Mouse (Mus musculus) cerebellum, adult 11 months (tissue): ENCODE measurements around the gene Neurl2.
"Not testable (repeated sequence)": the region's sequence is repeated elsewhere in the genome, so short reads cannot be mapped to it uniquely, and the experiment has no call there.

Experiments used
- DNase-seq: peaks from one replicate; pipeline ENCODE4 v3.0.0; 2022

Neurl2 gene

GRCm38 (mm10) chr2:164833314-164833959, at the start of gene Neurl2:
Gene Neurl2, minus strand, starts transcription at chr2:164833456.
- peak; percentile 86 for DNase-seq

DNA sequence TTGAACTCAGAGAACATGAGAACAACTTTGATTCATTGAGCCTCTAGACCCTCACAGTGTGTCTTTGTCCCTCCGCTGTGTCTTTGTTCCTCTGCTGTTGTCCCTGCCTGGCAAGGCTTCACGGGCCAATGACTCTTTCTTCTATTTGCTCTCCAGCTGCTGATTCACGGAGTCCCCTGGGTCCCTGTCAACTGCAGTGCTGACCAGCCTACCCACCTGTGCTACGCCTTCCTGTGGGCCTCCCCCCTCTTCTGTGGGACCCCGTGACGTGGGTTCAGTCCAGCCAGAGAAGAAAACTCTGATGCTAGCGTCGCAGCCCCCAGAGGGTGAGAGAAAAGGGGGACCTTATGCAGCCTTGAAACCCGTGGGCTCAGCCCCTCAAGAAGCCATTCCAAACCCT, 49.4 kb upstream of the Neurl2 start:
- DNase-seq = peak; percentile 13

DNA sequence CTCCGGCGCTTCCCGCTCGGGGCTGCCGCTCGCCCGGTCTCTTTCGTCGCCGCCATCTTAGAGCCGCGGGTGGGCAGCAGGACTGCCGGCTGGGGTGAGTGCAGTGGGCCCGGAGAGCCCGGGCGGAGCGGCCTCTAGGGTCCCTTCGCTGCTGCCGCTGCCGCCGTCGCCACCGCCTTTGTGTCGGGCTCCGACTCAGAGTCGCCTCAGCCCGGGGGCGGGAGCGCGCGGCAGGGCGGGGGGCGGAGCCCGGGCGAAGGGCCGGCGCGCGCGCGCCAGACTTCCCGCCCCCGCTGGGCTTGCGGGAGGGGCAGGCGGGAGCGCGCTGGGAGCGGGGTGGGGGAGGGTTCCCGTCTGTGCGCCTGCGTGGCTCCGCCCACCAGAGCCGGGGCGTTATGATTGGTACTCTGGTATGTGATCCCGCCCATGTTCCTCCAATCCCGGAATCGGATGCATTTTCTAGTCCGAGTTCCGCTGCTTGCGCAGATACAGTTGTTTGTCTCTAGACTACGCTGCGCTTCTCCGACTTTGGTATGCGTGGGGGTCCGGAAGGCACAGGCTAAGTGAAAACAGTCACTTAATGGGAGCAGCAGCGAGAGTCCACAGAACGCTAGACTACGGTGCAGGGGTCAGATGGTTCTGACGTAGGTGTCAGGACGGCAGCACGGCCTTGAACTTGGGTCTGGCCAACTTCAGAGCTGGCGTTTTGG, 46.5 kb upstream of the Neurl2 start:
- DNase-seq = peak; percentile 93

GRCm38 (mm10) chr2:164879228-164879567, 45.9 kb upstream of the Neurl2 start, which contains the start of gene Pcif1:
Gene Pcif1, plus strand, starts transcription at chr2:164879304.
- peak; percentile 94 for DNase-seq

- DNase-seq = peak; percentile 68
Observed at GRCm38 (mm10) chr2:164878509-164879227, 45.4 kb upstream of the Neurl2 start.

DNA sequence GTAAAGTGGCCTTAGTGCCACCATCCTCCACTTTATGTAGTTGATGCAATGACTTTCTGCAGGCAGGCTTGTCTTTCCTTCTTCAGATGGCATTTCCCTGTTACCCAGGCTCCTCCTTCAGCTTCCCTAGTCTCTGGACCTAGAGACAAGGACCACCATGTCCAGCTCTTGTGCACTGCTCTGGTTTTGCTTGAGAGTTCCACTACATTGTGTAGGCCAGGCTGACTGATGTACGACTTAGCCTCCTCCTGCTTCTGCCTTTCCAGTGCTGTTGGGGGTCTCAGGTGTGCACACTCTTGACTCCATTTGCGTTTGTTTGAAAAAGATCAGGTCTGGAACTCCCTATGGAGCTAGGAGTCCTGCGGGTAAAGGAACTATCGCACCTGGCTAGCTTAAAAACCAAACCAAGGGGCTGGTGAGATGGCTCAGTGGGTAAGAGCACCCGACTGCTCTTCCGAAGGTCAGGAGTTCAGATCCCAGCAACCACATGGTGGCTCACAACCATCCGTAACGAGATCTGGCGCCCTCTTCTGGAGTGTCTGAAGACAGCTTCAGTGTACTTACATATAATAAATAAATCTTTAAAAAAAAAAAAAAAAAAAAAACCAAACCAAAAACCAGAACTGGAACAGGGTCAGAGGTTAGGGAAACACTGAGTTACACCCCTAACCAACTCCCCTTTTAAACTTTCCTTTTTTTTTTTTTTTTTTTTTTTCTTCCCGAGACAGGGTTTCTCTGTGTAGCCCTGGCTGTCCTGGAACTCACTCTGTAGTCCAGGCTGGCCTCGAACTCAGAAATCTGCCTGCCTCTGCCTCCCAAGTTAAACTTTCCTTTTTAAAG, 44.3 kb upstream of the Neurl2 start:
- not testable (repeated sequence) for DNase-seq

DNA sequence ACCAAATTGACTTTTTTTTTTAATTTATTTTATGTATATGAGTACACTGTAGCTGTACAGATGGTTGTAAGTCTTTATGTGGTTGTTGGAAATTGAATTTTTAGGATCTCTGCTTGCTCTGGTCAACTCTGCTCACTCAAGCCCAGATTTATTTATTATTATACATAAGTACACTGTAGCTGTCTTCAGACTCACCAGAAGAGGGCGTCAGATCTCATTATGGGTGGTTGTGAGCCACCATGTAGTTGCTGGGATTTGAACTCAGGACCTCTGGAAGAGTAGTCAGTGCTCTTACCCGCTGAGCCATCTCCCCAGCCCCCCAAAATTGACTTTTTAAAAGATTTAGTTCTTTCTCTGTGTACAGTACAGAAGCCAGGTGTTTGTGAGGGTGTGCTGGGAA, 42.4 kb upstream of the Neurl2 start:
- not testable (repeated sequence) for DNase-seq

DNA sequence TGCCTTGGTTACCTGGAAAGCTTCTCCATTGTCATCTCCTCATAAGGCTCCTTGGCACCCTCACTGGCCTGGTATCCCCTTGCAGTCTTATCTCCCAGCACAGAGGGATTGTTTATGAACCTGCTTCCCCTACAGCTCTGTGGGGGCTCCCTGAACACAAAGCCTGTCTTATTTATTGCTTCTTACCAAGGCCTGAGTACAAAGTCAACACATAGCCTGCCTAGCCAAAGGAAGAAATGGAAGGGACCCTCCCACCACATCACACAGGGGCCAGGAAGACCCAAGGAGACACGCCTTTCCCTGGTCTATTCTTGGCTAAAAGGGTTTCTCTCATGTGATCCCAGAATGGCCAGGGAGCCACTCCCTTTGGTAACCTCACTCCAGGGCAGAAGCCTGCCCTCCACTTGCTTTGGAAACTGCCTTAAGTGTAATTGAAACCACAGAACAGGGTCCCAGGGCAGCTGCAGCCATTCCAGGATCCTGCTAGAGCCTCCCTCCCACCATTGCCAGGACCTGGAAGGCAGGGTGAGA, 41.0 kb upstream of the Neurl2 start:
- no peak for DNase-seq

GRCm38 (mm10) chr2:164873621-164874020, 40.4 kb upstream of the Neurl2 start:
- no peak for DNase-seq

GRCm38 (mm10) chr2:164871602-164872303, 38.5 kb upstream of the Neurl2 start:
- DNase-seq = no peak

- no peak for DNase-seq
Observed at GRCm38 (mm10) chr2:164868491-164868890, 35.2 kb upstream of the Neurl2 start.

GRCm38 (mm10) chr2:164867566-164867965, 34.3 kb upstream of the Neurl2 start:
- DNase-seq = no peak

DNA sequence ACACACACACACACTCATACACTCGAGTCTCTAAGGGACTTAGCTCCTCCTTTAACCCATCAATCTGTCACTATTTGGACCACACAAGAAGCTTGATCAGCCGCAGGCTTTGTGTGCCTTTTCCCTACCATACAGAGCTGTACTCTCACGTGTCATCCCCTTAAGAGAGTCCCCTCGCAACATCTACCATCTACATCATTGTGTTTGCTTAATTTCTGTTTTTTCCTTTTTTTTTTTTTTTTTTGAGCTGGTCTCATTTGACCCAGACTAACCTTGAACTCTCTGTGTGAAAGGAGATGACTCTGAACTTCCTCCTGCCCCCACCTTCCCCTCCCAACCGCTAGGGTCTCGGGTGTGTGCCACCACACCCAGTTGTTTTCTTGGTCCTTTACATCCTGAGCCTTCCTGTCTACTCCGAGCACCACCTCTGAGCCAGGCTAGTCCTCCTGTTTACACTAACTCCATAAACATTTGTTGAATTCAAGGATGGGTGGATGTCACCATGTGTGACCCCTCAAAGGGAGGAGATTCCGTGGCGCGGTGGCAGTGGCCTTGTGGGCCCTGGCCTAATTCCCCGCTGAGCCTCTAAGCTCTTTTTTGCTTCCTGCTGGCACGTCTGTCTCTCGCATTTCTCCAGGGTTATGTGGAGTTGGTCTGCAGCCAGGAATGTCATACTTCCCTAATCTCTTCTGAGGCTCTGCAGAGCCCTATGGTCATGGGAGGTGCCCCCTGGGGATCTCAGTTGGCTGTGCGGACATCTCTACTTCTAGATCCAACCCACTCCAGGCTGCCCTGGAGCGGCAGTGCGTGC, 33.7 kb upstream of the Neurl2 start:
- DNase-seq = no peak

DNA sequence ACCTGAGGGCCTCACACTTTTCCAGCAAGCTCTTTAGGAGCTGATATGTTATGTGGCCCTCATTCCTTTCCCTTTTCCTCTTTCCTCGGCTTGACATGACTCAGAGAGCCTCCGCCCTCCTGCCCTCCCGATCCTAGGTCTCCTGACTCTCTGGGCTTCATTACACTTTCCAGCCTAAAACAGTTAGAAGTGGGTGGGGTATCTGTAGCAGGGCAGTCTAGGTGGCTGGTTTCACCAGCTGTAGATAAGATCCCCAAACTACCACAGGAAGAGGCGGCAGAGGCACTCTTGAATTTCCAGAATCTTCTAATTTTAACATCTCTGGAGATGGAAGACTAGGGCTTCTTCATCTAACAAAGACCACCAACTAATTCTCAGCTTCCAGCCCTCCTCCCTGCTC, 31.3 kb upstream of the Neurl2 start:
- DNase-seq = no peak

DNA sequence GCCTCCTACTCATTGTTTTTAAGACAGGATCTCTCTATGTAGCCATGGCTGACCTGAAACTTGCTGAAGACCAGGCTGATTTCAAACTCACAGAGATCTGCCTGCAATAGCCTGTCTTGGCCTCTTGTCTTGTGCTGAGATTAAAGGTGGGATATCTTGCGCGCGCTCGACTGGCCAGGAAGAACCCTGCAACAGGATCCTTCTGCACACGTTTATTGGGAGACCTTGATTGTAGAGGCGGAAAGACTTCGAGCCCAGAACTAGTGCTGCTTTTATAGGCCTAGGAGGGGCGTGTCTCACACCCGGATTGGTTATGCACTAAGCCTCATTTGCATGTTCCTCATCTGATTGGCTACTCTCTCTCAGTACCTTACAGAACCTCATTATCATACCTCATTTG, 30.2 kb upstream of the Neurl2 start:
- DNase-seq = not testable (repeated sequence)

- no peak for DNase-seq
Observed at GRCm38 (mm10) chr2:164862179-164862861, 29.1 kb upstream of the Neurl2 start.

- DNase-seq = no peak
Observed at GRCm38 (mm10) chr2:164861094-164861493, 27.8 kb upstream of the Neurl2 start.

DNA sequence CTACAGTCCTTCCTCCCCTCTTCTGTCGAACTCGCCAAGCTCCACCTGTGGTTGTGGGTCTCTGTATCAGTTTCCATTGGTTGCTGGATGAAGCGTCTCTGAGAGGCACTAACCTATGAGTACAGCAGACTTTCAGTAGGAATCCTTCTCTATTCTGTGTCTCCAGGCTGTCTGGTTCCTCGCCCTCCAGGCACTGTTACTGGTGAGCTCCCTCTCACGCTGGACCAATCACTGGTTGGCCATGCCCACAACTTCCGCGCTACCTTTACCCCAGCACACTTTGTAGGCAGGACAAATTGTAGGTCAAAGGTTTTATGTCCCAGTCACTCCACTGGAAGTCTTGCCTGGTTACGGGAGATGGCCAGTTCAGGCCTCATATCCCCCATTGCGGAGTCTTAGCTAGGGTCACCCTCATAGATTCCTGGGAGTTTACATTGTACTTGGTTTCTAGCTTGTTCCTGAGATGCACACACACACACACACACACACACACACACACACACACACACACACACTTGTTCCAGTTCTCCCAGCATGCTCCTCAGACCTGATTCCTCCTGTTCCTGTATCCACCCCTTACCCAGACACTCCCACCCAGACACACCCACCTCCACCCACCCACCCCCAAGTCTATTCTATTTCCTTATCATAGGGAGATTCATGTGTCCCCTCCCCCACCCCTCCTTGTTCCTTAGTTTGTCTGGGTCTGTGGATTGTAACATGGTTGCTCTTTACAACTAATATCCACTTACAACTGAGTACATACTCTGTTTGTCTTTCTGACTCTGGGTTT, 26.6 kb upstream of the Neurl2 start:
- no peak for DNase-seq

GRCm38 (mm10) chr2:164859155-164859554, 25.9 kb upstream of the Neurl2 start:
- no peak for DNase-seq
